In the genomic region with DNA sequence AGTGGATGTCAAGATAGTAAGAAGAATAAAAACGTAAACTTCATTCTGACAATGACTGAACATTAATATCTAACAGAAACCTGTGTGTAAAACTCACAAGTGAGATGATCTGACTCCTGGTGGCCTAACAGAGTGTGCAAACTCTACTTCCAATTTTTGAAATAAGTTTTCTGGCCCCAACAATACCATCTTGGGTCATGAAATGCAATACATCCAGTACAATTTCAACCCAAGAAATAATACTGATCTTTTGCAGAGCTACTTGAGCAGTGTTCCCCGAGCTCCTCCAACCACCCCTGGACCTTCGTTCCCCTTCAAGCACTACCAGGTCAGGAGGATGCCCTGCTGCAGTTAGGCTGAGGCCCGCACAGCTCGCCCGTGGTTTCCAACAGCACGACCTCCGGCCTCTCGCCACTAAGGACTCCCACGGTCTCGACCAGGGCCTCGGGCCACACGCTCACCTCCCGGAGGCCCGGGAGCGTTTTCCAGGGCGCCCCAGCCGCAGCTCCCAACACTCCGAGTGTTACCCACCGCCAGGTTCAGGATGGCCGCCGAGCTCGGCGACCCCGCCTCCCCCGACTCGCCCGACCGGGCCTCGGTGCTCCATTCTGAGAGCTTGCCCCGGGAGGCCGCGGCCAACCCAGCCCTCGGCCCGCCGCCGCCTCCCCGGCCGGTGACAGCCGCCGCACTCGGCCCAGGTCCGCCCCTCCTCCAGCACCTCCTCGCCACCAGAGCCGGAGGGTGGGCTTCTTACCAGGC, we compare ENCODE assay signal across 9 mouse cellular contexts. TPM values are rescaled to one million over a fixed set of nuclear protein-coding genes. Genes with fewer than 3 reads are reported as not detected.
DNase-seq lines count a peak whose midpoint lies in the region; ATAC-seq and TF ChIP-seq lines count a peak whose summit lies in the region.
"Had no signal": no experiment of that assay in that cellular context is flagged by ENCODE, and none has a peak within 500 bp of the region (broad histone marks: within the 10 kb centered on the region; RNA-seq: fewer than 3 reads in every experiment).

No protein-coding gene starts in this region.

- H3K4me2 ChIP-seq in neural tube, embryonic 11.5 days (ENCODE audit: low read depth): peak overlapping the region; percentile 60
- peak overlapping the region; percentile 72 for H3K4me2 ChIP-seq in forebrain, embryonic 14.5 days (ENCODE audit: low read length)
- H3K4me2 ChIP-seq in intestine, postnatal 0 days (replicated peaks; ENCODE audit: low read depth): peak overlapping the region; percentile 66
- peak overlapping the region; percentile 59 for H3K4me2 ChIP-seq in liver, embryonic 11.5 days
- peak overlapping the region; percentile 70 for H3K4me2 ChIP-seq in midbrain, postnatal 0 days (ENCODE audit: low read depth, low read length, poor library complexity, severe bottlenecking)
- peak overlapping the region; percentile 61 for H3K4me2 ChIP-seq in stomach, postnatal 0 days (replicated peaks; ENCODE audit: low read depth)

- no peaks in the 10 kb centered on the region for H3K9me3 ChIP-seq in neural tube, embryonic 11.5 days (ENCODE audit: control insufficient read depth, low read length)
- H3K9me3 ChIP-seq in forebrain, embryonic 14.5 days (replicated peaks; ENCODE audit: control insufficient read depth, low read length): no peaks in the 10 kb centered on the region
- no peaks in the 10 kb centered on the region for H3K9me3 ChIP-seq in intestine, postnatal 0 days (ENCODE audit: control insufficient read depth)
- no peaks in the 10 kb centered on the region for H3K9me3 ChIP-seq in liver, embryonic 11.5 days (ENCODE audit: control insufficient read depth, low read length)
- H3K9me3 ChIP-seq in midbrain, postnatal 0 days (ENCODE audit: low read length): no peaks in the 10 kb centered on the region
- no peaks in the 10 kb centered on the region for H3K9me3 ChIP-seq in stomach, postnatal 0 days (ENCODE audit: control insufficient read depth, low read length)

- 2% methylated on average over 37 of the region's 45 CpGs for WGBS in neural tube, embryonic 11.5 days
- under 1% methylated on average over 42 of the region's 45 CpGs for WGBS in forebrain, embryonic 14.5 days
- under 1% methylated on average over 44 of the region's 45 CpGs for WGBS in intestine, postnatal 0 days
- WGBS in liver, embryonic 11.5 days: under 1% methylated on average over 33 of the region's 45 CpGs
- 1% methylated on average over 39 of the region's 45 CpGs for WGBS in midbrain, postnatal 0 days
- under 1% methylated on average over 44 of the region's 45 CpGs for WGBS in stomach, postnatal 0 days

- no peaks in the 10 kb centered on the region for H3K36me3 ChIP-seq in neural tube, embryonic 11.5 days (ENCODE audit: control insufficient read depth, insufficient read depth, low read length)
- no peaks in the 10 kb centered on the region for H3K36me3 ChIP-seq in forebrain, embryonic 14.5 days (ENCODE audit: control insufficient read depth, insufficient read depth, low read length)
- H3K36me3 ChIP-seq in intestine, postnatal 0 days (ENCODE audit: control insufficient read depth, insufficient read depth): no peaks in the 10 kb centered on the region
- no peaks in the 10 kb centered on the region for H3K36me3 ChIP-seq in liver, embryonic 11.5 days (ENCODE audit: control insufficient read depth, insufficient read depth, low read length)
- H3K36me3 ChIP-seq in midbrain, postnatal 0 days (ENCODE audit: insufficient read depth, low read length): no peaks in the 10 kb centered on the region
- no peaks in the 10 kb centered on the region for H3K36me3 ChIP-seq in stomach, postnatal 0 days (ENCODE audit: control insufficient read depth, insufficient read depth, low read length)

- no peaks in the 10 kb centered on the region for H3K27me3 ChIP-seq in neural tube, embryonic 11.5 days (ENCODE audit: control insufficient read depth, insufficient read depth, low read length)
- no peaks in the 10 kb centered on the region for H3K27me3 ChIP-seq in forebrain, embryonic 14.5 days (replicated peaks; ENCODE audit: control insufficient read depth, insufficient read depth, low read length)
- no peaks in the 10 kb centered on the region for H3K27me3 ChIP-seq in intestine, postnatal 0 days (replicated peaks; ENCODE audit: control insufficient read depth, insufficient read depth, low read length)
- no peaks in the 10 kb centered on the region for H3K27me3 ChIP-seq in liver, embryonic 11.5 days (replicated peaks; ENCODE audit: control insufficient read depth, insufficient read depth, low read length)
- no peaks in the 10 kb centered on the region for H3K27me3 ChIP-seq in midbrain, postnatal 0 days (ENCODE audit: insufficient read depth, low read length)
- no peaks in the 10 kb centered on the region for H3K27me3 ChIP-seq in stomach, postnatal 0 days (ENCODE audit: control insufficient read depth, insufficient read depth, low read length)

- peak overlapping the region; percentile 98 for H3K9ac ChIP-seq in neural tube, embryonic 11.5 days (ENCODE audit: low read length)
- peak overlapping the region; percentile 96 for H3K9ac ChIP-seq in forebrain, embryonic 14.5 days (ENCODE audit: low read length)
- H3K9ac ChIP-seq in intestine, postnatal 0 days (ENCODE audit: low read depth, low read length): peak overlapping the region; percentile 99
- peak overlapping the region; percentile 94 for H3K9ac ChIP-seq in liver, embryonic 11.5 days (ENCODE audit: low read depth, low read length)
- peak overlapping the region; percentile 82 for H3K9ac ChIP-seq in midbrain, postnatal 0 days (replicated peaks; ENCODE audit: low read length, poor library complexity, severe bottlenecking)
- peak overlapping the region; percentile 98 for H3K9ac ChIP-seq in stomach, postnatal 0 days (ENCODE audit: low read length)

- H3K4me1 ChIP-seq in neural tube, embryonic 11.5 days (ENCODE audit: control insufficient read depth, insufficient read depth, low read length): peaks cover 8% of the 10 kb centered on the region
- H3K4me1 ChIP-seq in forebrain, embryonic 14.5 days (ENCODE audit: control insufficient read depth, insufficient read depth, low read length): peaks cover 14% of the 10 kb centered on the region
- H3K4me1 ChIP-seq in intestine, postnatal 0 days (replicated peaks; ENCODE audit: control insufficient read depth, insufficient read depth, low read length): 0 out of 2 replicates have a peak, but pooled peaks cover 3% of the 10 kb centered on the region
- H3K4me1 ChIP-seq in liver, embryonic 11.5 days (replicated peaks; ENCODE audit: control insufficient read depth, insufficient read depth, low read length): peaks cover 12% of the 10 kb centered on the region; the same call in 1 of the 2 replicates
- peaks cover 7% of the 10 kb centered on the region; the same call in 1 of the 2 replicates for H3K4me1 ChIP-seq in midbrain, postnatal 0 days (ENCODE audit: insufficient read depth, low read length)
- peaks cover 3% of the 10 kb centered on the region; the same call in 1 of the 2 replicates for H3K4me1 ChIP-seq in stomach, postnatal 0 days (replicated peaks; ENCODE audit: control insufficient read depth, insufficient read depth)

- peak overlapping the region; percentile 82 for H3K27ac ChIP-seq in neural tube, embryonic 11.5 days (ENCODE audit: low read depth, low read length)
- peak overlapping the region; percentile 95 for H3K27ac ChIP-seq in forebrain, embryonic 14.5 days (ENCODE audit: low read depth, low read length)
- peak overlapping the region; percentile 91 for H3K27ac ChIP-seq in intestine, postnatal 0 days (ENCODE audit: low read depth, low read length)
- peak overlapping the region; percentile 76 for H3K27ac ChIP-seq in liver, embryonic 11.5 days (ENCODE audit: low read depth, low read length)
- H3K27ac ChIP-seq in midbrain, postnatal 0 days (ENCODE audit: low read depth, low read length): peak overlapping the region; percentile 84
- peak overlapping the region; percentile 96 for H3K27ac ChIP-seq in stomach, postnatal 0 days (replicated peaks)

- no peak for DNase-seq in neural tube, embryonic 11.5 days (ENCODE audit: low spot score)
- no peak for DNase-seq in neural tube, embryonic 10.5 days (ENCODE audit: extremely low spot score, low spot score)
- DNase-seq in adrenal gland, postnatal 25 days: peak; percentile 40
- DNase-seq in forebrain, embryonic 14.5 days (ENCODE audit: low spot score): peak; percentile 16
- DNase-seq in liver, embryonic 11.5 days (ENCODE audit: low spot score): peak; percentile 73
- peak; percentile 12 for DNase-seq in midbrain, postnatal 0 days (ENCODE audit: low spot score)
- no peak for DNase-seq in stomach, postnatal 0 days (ENCODE audit: low spot score)

- peak; percentile 40 for TF ChIP-seq CTCF in intestine, postnatal 0 days (IDR thresholded peaks at IDR 0.05; ENCODE audit: low read depth)
- peak; percentile 41 for TF ChIP-seq CTCF in midbrain, postnatal 0 days (IDR thresholded peaks at IDR 0.05)
- peak; percentile 49 for TF ChIP-seq CTCF in stomach, postnatal 0 days (IDR thresholded peaks at IDR 0.05; ENCODE audit: low read depth)

- ATAC-seq in neural tube, embryonic 11.5 days (ENCODE audit: insufficient read depth, low FRiP score, low TSS enrichment): peak; percentile 87
- ATAC-seq in forebrain, embryonic 14.5 days: peak; percentile 91
- peak; percentile 82 for ATAC-seq in intestine, postnatal 0 days
- peak; percentile 82 for ATAC-seq in liver, embryonic 11.5 days (replicated peaks; ENCODE audit: low FRiP score)
- ATAC-seq in midbrain, postnatal 0 days (ENCODE audit: low FRiP score): peak; percentile 82
- ATAC-seq in stomach, postnatal 0 days (ENCODE audit: low FRiP score, low TSS enrichment): peak; percentile 87

- peak overlapping the region; percentile 94 for H3K4me3 ChIP-seq in neural tube, embryonic 11.5 days (ENCODE audit: low read depth, low read length)
- peak overlapping the region; percentile 98 for H3K4me3 ChIP-seq in forebrain, embryonic 14.5 days (ENCODE audit: low read depth, low read length)
- peak overlapping the region; percentile 83 for H3K4me3 ChIP-seq in intestine, postnatal 0 days (ENCODE audit: low read depth, low read length)
- H3K4me3 ChIP-seq in liver, embryonic 11.5 days (ENCODE audit: low read depth, low read length): peak overlapping the region; percentile 89
- peak overlapping the region; percentile 97 for H3K4me3 ChIP-seq in midbrain, postnatal 0 days (ENCODE audit: low read depth, low read length)
- H3K4me3 ChIP-seq in stomach, postnatal 0 days (ENCODE audit: low read depth, low read length): peak overlapping the region; percentile 100

- TF ChIP-seq EP300 in stomach, postnatal 0 days (optimal IDR thresholded peaks at IDR 0.05): no peak

RNA-seq across cellular contexts. Expression of gene Mtmr3, which starts 0.6 kb away (rescaled TPM):
- polyA plus RNA-seq in neural tube, embryonic 11.5 days (2014; fragmentation: Nextera tagmentation; extraction: Ambion mirVana): 30.2 and 36.8 TPM in 2 replicates
- total RNA-seq in adrenal gland, postnatal 25 days (2021): 60.1 and 68.0 TPM in 2 replicates
- 26.1 and 35.1 TPM in 2 replicates for polyA plus RNA-seq in forebrain, embryonic 14.5 days (2014; fragmentation: Nextera tagmentation; extraction: Ambion mirVana)
- 9.8 and 10.0 TPM in 2 replicates for polyA plus RNA-seq in intestine, postnatal 0 days (2015; fragmentation: Nextera tagmentation; extraction: Ambion mirVana)
- polyA plus RNA-seq in liver, embryonic 11.5 days (2014; fragmentation: Nextera tagmentation; extraction: Ambion mirVana): 25.6 and 30.7 TPM in 2 replicates
- total RNA-seq in midbrain, postnatal 0 days (2014; rRNA removed): 93.5 and 99.1 TPM in 2 replicates
- 25.8 and 28.5 TPM in 2 replicates for polyA plus RNA-seq in midbrain, postnatal 0 days (2015; fragmentation: Nextera tagmentation; extraction: Ambion mirVana)
- polyA plus RNA-seq in stomach, postnatal 0 days (2015; fragmentation: Nextera tagmentation; extraction: Ambion mirVana): 11.7 and 13.4 TPM in 2 replicates

RNA-seq across cellular contexts. Expression of gene Gm11032, which starts 25.8 kb away (rescaled TPM):
- not detected in 2 replicates for polyA plus RNA-seq in neural tube, embryonic 11.5 days (2014; fragmentation: Nextera tagmentation; extraction: Ambion mirVana)
- total RNA-seq in adrenal gland, postnatal 25 days (2021): not detected in 2 replicates
- polyA plus RNA-seq in forebrain, embryonic 14.5 days (2014; fragmentation: Nextera tagmentation; extraction: Ambion mirVana): not detected in 2 replicates
- not detected in 2 replicates for polyA plus RNA-seq in intestine, postnatal 0 days (2015; fragmentation: Nextera tagmentation; extraction: Ambion mirVana)
- not detected in 2 replicates for polyA plus RNA-seq in liver, embryonic 11.5 days (2014; fragmentation: Nextera tagmentation; extraction: Ambion mirVana)
- total RNA-seq in midbrain, postnatal 0 days (2014; rRNA removed): not detected in 2 replicates
- not detected in 2 replicates for polyA plus RNA-seq in midbrain, postnatal 0 days (2015; fragmentation: Nextera tagmentation; extraction: Ambion mirVana)
- not detected in 2 replicates for polyA plus RNA-seq in stomach, postnatal 0 days (2015; fragmentation: Nextera tagmentation; extraction: Ambion mirVana)
- total RNA-seq: common myeloid progenitor, adult 5-6 weeks had no signal

RNA-seq across cellular contexts. Expression of gene Ascc2, which starts 43.5 kb away (rescaled TPM):
- polyA plus RNA-seq in neural tube, embryonic 11.5 days (2014; fragmentation: Nextera tagmentation; extraction: Ambion mirVana): 35.0 and 36.1 TPM in 2 replicates
- 47.8 and 48.2 TPM in 2 replicates for total RNA-seq in adrenal gland, postnatal 25 days (2021)
- polyA plus RNA-seq in forebrain, embryonic 14.5 days (2014; fragmentation: Nextera tagmentation; extraction: Ambion mirVana): 17.1 and 21.0 TPM in 2 replicates
- 17.1 and 18.1 TPM in 2 replicates for polyA plus RNA-seq in intestine, postnatal 0 days (2015; fragmentation: Nextera tagmentation; extraction: Ambion mirVana)
- polyA plus RNA-seq in liver, embryonic 11.5 days (2014; fragmentation: Nextera tagmentation; extraction: Ambion mirVana): 41.4 and 43.0 TPM in 2 replicates
- 15.5 and 15.8 TPM in 2 replicates for total RNA-seq in midbrain, postnatal 0 days (2014; rRNA removed)
- 14.8 and 15.6 TPM in 2 replicates for polyA plus RNA-seq in midbrain, postnatal 0 days (2015; fragmentation: Nextera tagmentation; extraction: Ambion mirVana)
- 20.2 and 21.4 TPM in 2 replicates for polyA plus RNA-seq in stomach, postnatal 0 days (2015; fragmentation: Nextera tagmentation; extraction: Ambion mirVana)

Comparison
In these comparisons a context has a peak if more than half of its experiments do, and no peak if none do; other contexts are left out.
1. DNase-seq: peak in adrenal gland, postnatal 25 days (single experiment), forebrain, embryonic 14.5 days (single experiment), liver, embryonic 11.5 days (single experiment) and midbrain, postnatal 0 days (single experiment); none in neural tube, embryonic 11.5 days (single experiment), neural tube, embryonic 10.5 days (single experiment) and stomach, postnatal 0 days (single experiment).
2. RNA of gene Gm11032, which starts 25.8 kb away (polyA plus RNA-seq): not detected in intestine, postnatal 0 days; not detected in neural tube, embryonic 11.5 days, not detected in forebrain, embryonic 14.5 days, not detected in liver, embryonic 11.5 days, not detected in midbrain, postnatal 0 days and not detected in stomach, postnatal 0 days; every median in the first group is over 10 times any median in the second.
3. Peak in every context shown above with its lines, with median percentiles within 50 percentile points of each other: ATAC-seq, H3K27ac ChIP-seq, H3K4me2 ChIP-seq, H3K4me3 ChIP-seq, H3K9ac ChIP-seq and CTCF ChIP-seq.